Mouse (Mus musculus): ENCODE data around the gene Acot3. TPM values are rescaled to one million over a fixed set of nuclear protein-coding genes. Genes with fewer than 3 reads are reported as not detected.
A peak's percentile ranks its signal among the peaks of the same experiment; 100 is the strongest.
"Not testable (repeated sequence)": the region's sequence is repeated elsewhere in the genome, so short reads cannot be mapped to it uniquely, and the experiment has no call there.

Acot3 gene
- polyA plus RNA-seq, 1 experiment from 2014 or later: 0.62 TPM

- no peak for ATAC-seq (replicated peaks)
- WGBS: 87% methylated on average over 9 of the region's 9 CpGs
- H3K4me1 ChIP-seq: peaks cover 2% of the 10 kb centered on the region; the same call in 1 of the 2 replicates
- no peaks in the 10 kb centered on the region for H3K36me3 ChIP-seq
- no peaks in the 10 kb centered on the region for H3K9me3 ChIP-seq
- no peak overlapping the region for H3K4me2 ChIP-seq (replicated peaks)
- no peak overlapping the region for H3K27ac ChIP-seq (replicated peaks)
- H3K27me3 ChIP-seq: no peaks in the 10 kb centered on the region
- no peak overlapping the region for H3K4me3 ChIP-seq
- H3K9ac ChIP-seq (replicated peaks): no peak overlapping the region
Observed at GRCm38 (mm10) chr12:84023052-84023745, 28.7 kb upstream of the Acot3 start.

- no peak overlapping the region for H3K27ac ChIP-seq (replicated peaks)
- 85% methylated on average over 7 of the region's 7 CpGs for WGBS
- ATAC-seq (replicated peaks): no peak
- H3K36me3 ChIP-seq: no peaks in the 10 kb centered on the region
- no peaks in the 10 kb centered on the region for H3K9me3 ChIP-seq
- H3K4me2 ChIP-seq (replicated peaks): no peak overlapping the region
- H3K4me1 ChIP-seq: no peaks in the 10 kb centered on the region
- no peak overlapping the region for H3K9ac ChIP-seq (replicated peaks)
- H3K27me3 ChIP-seq: no peaks in the 10 kb centered on the region
- no peak overlapping the region for H3K4me3 ChIP-seq
Observed at GRCm38 (mm10) chr12:84025888-84026287, 26.1 kb upstream of the Acot3 start.

- not testable (repeated sequence) for H3K27ac ChIP-seq (replicated peaks); ATAC-seq (replicated peaks); H3K4me1 ChIP-seq; H3K4me2 ChIP-seq (replicated peaks); H3K36me3 ChIP-seq; H3K9me3 ChIP-seq; H3K4me3 ChIP-seq; H3K27me3 ChIP-seq; H3K9ac ChIP-seq (replicated peaks)
- WGBS: 36% methylated on average over 3 of the region's 3 CpGs
Observed at GRCm38 (mm10) chr12:84028328-84028727, 23.6 kb upstream of the Acot3 start.

GRCm38 (mm10) chr12:84029043-84029442 lies 22.9 kb upstream of the Acot3 start:
- WGBS: 81% methylated on average over 1 of the region's 1 CpGs
- H3K36me3 ChIP-seq; H3K27ac ChIP-seq (replicated peaks); H3K4me1 ChIP-seq; H3K4me2 ChIP-seq (replicated peaks); H3K27me3 ChIP-seq; H3K9me3 ChIP-seq; ATAC-seq (replicated peaks); H3K9ac ChIP-seq (replicated peaks); H3K4me3 ChIP-seq: not testable (repeated sequence)

GRCm38 (mm10) chr12:84030659-84031332 lies 21.1 kb upstream of the Acot3 start:
- peak; percentile 70; the same call in 1 of the 2 replicates for ATAC-seq (replicated peaks)
- H3K4me1 ChIP-seq: no peaks in the 10 kb centered on the region
- H3K27ac ChIP-seq (replicated peaks): no peak overlapping the region
- no peak overlapping the region for H3K4me2 ChIP-seq (replicated peaks)
- 68% methylated on average over 4 of the region's 4 CpGs for WGBS
- no peak overlapping the region for H3K4me3 ChIP-seq
- no peaks in the 10 kb centered on the region for H3K9me3 ChIP-seq
- no peaks in the 10 kb centered on the region for H3K27me3 ChIP-seq
- H3K36me3 ChIP-seq: no peaks in the 10 kb centered on the region
- H3K9ac ChIP-seq (replicated peaks): no peak overlapping the region

GRCm38 (mm10) chr12:84032854-84033253 lies 19.1 kb upstream of the Acot3 start:
- Histone ChIP-seq H3K4me1 (no peaks in the 10 kb centered on the region), H3K36me3 (no peaks in the 10 kb centered on the region), H3K27ac (replicated peaks) (no peak overlapping the region), H3K4me2 (replicated peaks) (no peak overlapping the region), H3K4me3 (no peak overlapping the region), H3K27me3 (no peaks in the 10 kb centered on the region), H3K9ac (replicated peaks) (no peak overlapping the region), H3K9me3 (no peaks in the 10 kb centered on the region)
- WGBS: 97% methylated on average over 4 of the region's 4 CpGs
- no peak for ATAC-seq (replicated peaks)

GRCm38 (mm10) chr12:84033302-84033701 lies 18.6 kb upstream of the Acot3 start:
- H3K4me3 ChIP-seq: not testable (repeated sequence)
- WGBS: 89% methylated on average over 2 of the region's 2 CpGs

GRCm38 (mm10) chr12:84034108-84034507 lies 17.8 kb upstream of the Acot3 start:
- H3K4me1 ChIP-seq: no peaks in the 10 kb centered on the region
- no peaks in the 10 kb centered on the region for H3K36me3 ChIP-seq
- no peak overlapping the region for H3K4me2 ChIP-seq (replicated peaks)
- WGBS: 90% methylated on average over 4 of the region's 4 CpGs
- H3K27ac ChIP-seq (replicated peaks): no peak overlapping the region
- no peak for ATAC-seq (replicated peaks)
- H3K4me3 ChIP-seq: no peak overlapping the region
- H3K9me3 ChIP-seq: no peaks in the 10 kb centered on the region
- no peak overlapping the region for H3K9ac ChIP-seq (replicated peaks)
- no peaks in the 10 kb centered on the region for H3K27me3 ChIP-seq

More at GRCm38 (mm10) chr12:84033302-84033701, 18.6 kb upstream of the Acot3 start:
- not testable (repeated sequence) for H3K4me2 ChIP-seq (replicated peaks); H3K9ac ChIP-seq (replicated peaks); H3K36me3 ChIP-seq; H3K27me3 ChIP-seq; H3K9me3 ChIP-seq; H3K27ac ChIP-seq (replicated peaks); H3K4me1 ChIP-seq; ATAC-seq (replicated peaks)

- whole genome bisulfite sequencing: 11% methylated on average over 32 of the region's 32 CpGs
- H3K9me3 ChIP-seq: not testable (repeated sequence)
Observed at GRCm38 (mm10) chr12:84038241-84038640, 13.7 kb upstream of the Acot3 start, which contains the start of gene Acot4. Gene Acot4 (plus strand): TSS chr12:84038379.

GRCm38 (mm10) chr12:84038691-84039111 lies 13.2 kb upstream of the Acot3 start, which contains the start of gene Gm49366:
Gene Gm49366 (plus strand): TSS chr12:84038935.
- Histone ChIP-seq H3K9ac (replicated peaks) (peak within 1 kb of the TSS; percentile 48), H3K4me3 (peak within 1 kb of the TSS; percentile 45), H3K4me2 (replicated peaks) (peak within 1 kb of the TSS; percentile 64)
- not testable (repeated sequence) for H3K27ac ChIP-seq (replicated peaks); H3K36me3 ChIP-seq; H3K9me3 ChIP-seq; ATAC-seq (replicated peaks); H3K27me3 ChIP-seq; H3K4me1 ChIP-seq
- WGBS: 2% methylated on average over 36 of the region's 39 CpGs

More at GRCm38 (mm10) chr12:84038241-84038640, 13.7 kb upstream of the Acot3 start, which contains the start of gene Acot4:
- not testable (repeated sequence) for H3K27me3 ChIP-seq; H3K36me3 ChIP-seq; H3K4me1 ChIP-seq; H3K27ac ChIP-seq (replicated peaks)
- Histone ChIP-seq H3K4me3 (peak within 1 kb of the TSS; percentile 45), H3K4me2 (replicated peaks) (peak within 1 kb of the TSS; percentile 64), H3K9ac (replicated peaks) (peak within 1 kb of the TSS; percentile 48)
- ATAC-seq (replicated peaks): peak; percentile 55

- no peak overlapping the region for H3K9ac ChIP-seq (replicated peaks)
- WGBS: 90% methylated on average over 5 of the region's 5 CpGs
- no peak overlapping the region for H3K27ac ChIP-seq (replicated peaks)
- no peaks in the 10 kb centered on the region for H3K27me3 ChIP-seq
- H3K36me3 ChIP-seq: no peaks in the 10 kb centered on the region
- ATAC-seq (replicated peaks): no peak
- no peak overlapping the region for H3K4me2 ChIP-seq (replicated peaks)
- H3K4me1 ChIP-seq: no peaks in the 10 kb centered on the region
- 0 out of 2 replicates have a peak, but pooled peaks cover 4% of the 10 kb centered on the region for H3K9me3 ChIP-seq
- H3K4me3 ChIP-seq: no peak overlapping the region
Observed at GRCm38 (mm10) chr12:84042248-84042647, 9.7 kb upstream of the Acot3 start.

GRCm38 (mm10) chr12:84044045-84044444 lies 7.9 kb upstream of the Acot3 start:
- 74% methylated on average over 2 of the region's 2 CpGs for WGBS
- H3K27ac ChIP-seq (replicated peaks): no peak overlapping the region
- H3K4me2 ChIP-seq (replicated peaks): no peak overlapping the region

More at GRCm38 (mm10) chr12:84044045-84044444, 7.9 kb upstream of the Acot3 start:
- no peaks in the 10 kb centered on the region for H3K36me3 ChIP-seq
- ATAC-seq (replicated peaks): no peak
- 0 out of 2 replicates have a peak, but pooled peaks cover 4% of the 10 kb centered on the region for H3K9me3 ChIP-seq
- no peaks in the 10 kb centered on the region for H3K4me1 ChIP-seq
- no peak overlapping the region for H3K9ac ChIP-seq (replicated peaks)
- no peak overlapping the region for H3K4me3 ChIP-seq
- H3K27me3 ChIP-seq: no peaks in the 10 kb centered on the region
